Mouse (Mus musculus) olfactory bulb, adult 2 months (tissue): ENCODE measurements at regions not wholly inside any gene's neighbourhood (a gene's known extent, or its start where the extent isn't known, plus 50 kb on each side); places are given as distances from the start of the nearest gene placed in this dataset.

ENCODE experiments used
- CTCF ChIP-seq: fragments of 200-500 bp; IDR thresholded peaks from 2 replicates; pipeline ENCODE4 v1.5.1; 2012; ENCODE audit warnings: low read depth, mild to moderate bottlenecking, low read length, moderate library complexity; ENCODE audit not compliant: insufficient read depth
- POLR2A ChIP-seq: fragments of 200-500 bp; IDR thresholded peaks from 2 replicates; pipeline ENCODE4 v1.6.1; 2012; ENCODE audit warnings: mild to moderate bottlenecking, low read depth, low read length, moderate library complexity; ENCODE audit not compliant: insufficient read depth

DNA sequence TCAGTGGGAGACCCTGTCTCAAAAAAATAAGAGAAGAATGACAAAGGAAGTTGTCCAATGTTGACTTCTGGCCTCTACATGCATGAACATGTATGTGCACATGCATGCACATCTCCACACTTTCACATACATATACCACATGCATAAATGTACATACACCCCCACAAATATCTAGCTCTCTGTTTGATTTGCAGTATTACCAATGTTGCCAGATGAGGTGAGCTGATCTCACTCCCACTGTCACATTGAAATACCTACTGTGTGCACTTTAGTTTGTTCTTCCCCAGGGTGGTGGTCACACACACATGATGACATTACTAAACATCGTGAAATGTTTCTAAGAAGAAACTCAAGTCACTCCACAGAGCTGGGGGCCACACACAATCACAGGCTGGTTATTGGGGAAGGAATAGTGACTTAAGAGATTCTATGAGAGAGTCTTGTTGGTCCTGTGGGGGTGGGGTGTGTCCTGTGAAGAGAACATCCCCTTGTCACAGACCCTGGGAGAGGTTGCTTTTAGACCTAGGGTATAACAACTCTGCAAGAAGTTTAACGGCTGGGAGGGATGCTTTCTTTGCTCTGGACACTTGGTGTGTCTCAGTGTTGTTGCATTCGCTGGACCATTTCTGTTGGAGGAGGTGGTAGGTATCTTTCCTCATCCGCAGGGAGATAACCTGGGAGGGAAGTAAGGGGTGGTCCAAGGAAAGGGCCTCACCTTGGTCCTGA, 51.2 kb upstream of the Cpm start:
- TF ChIP-seq CTCF (no peak), POLR2A (no peak)
